Mouse (Mus musculus): Measurements from ENCODE around the gene Prnp. TPM values are rescaled to one million over a fixed set of nuclear protein-coding genes. Genes with fewer than 3 reads are reported as not detected.

The Prnp gene
- total and polyA plus RNA-seq, 3 experiments, result 18.3 to 24.0 TPM; not detected in 1

GRCm38 (mm10) chr2:131886503-131887160 lies 23.1 kb upstream of the Prnp start:
- DNase-seq (ENCODE audit: low read depth, low spot score), result no peak
- H3K27me3 ChIP-seq (ENCODE audit: control insufficient read depth in 1 of 2, insufficient read depth in 2 of 2, low read length in 2 of 2), result peaks cover 4 to 6% of the 10 kb centered on the region in 2 experiments; a peak in 3 of 4 replicates

DNA sequence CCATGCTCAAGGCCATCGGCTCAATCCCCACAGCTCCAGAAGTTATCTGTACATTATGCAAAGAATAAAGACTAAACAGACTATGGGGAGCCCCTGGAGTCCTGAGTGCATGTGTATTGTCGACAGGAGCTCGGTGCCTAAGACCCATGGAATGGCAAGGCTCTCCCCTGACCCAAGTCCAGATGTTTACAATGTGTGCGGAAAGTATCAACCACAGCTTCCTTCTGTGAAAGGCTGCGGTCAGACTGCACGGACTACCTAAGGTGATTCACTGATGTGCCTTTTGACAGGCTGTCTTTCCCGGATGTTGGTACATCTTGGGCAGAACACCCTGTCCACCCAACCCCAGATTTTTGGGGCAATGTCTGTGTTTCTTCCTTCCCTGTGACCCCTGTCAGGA lies 21.5 kb upstream of the Prnp start:
- Histone ChIP-seq H3K4me1 (ENCODE audit: control insufficient read depth in 1 of 2, insufficient read depth in 2 of 2, low read length in 2 of 2) (peaks cover 0 to 4% of the 10 kb centered on the region in 2 experiments; a peak in 1 of 4 replicates), H3K9ac (ENCODE audit: control insufficient read depth, low read depth, low read length, poor library complexity, severe bottlenecking) (no peak overlapping the region), H3K36me3 (ENCODE audit: control insufficient read depth in 1 of 2, insufficient read depth in 2 of 2, low read length in 2 of 2) (peaks cover 0 to 3% of the 10 kb centered on the region in 2 experiments; a peak in 1 of 4 replicates), H3K27ac (ENCODE audit: control insufficient read depth, low read depth, low read length) (no peak overlapping the region), H3K27me3 (ENCODE audit: control insufficient read depth in 1 of 2, insufficient read depth in 2 of 2, low read length in 2 of 2) (peaks cover 2 to 4% of the 10 kb centered on the region in 2 experiments; a peak in 3 of 4 replicates), H3K79me2 (ENCODE audit: control insufficient read depth, insufficient read depth, low read length, poor library complexity) (no peaks in the 10 kb centered on the region), H3K4me3 (ENCODE audit: control insufficient read depth in 1 of 2, insufficient read depth in 1 of 2, low read depth in 2 of 2, low read length in 2 of 2) (no peak overlapping the region), H3K9me3 (replicated peaks; ENCODE audit: insufficient read depth, low read length) (no peaks in the 10 kb centered on the region)
- DNase-seq (ENCODE audit: low read depth, low spot score), result no peak
- TF ChIP-seq ZMIZ1 (IDR thresholded peaks at IDR 0.05; ENCODE audit: low read depth, low read length) (no peak), MAZ (IDR thresholded peaks at IDR 0.05; ENCODE audit: low read depth, low read length) (no peak), BHLHE40 (IDR thresholded peaks at IDR 0.05; ENCODE audit: borderline replicate concordance, low read depth, low read length) (no peak), RAD21 (IDR thresholded peaks at IDR 0.05; ENCODE audit: low read depth, low read length) (no peak), TAL1 (IDR thresholded peaks at IDR 0.05; ENCODE audit: low read length) (no peak), ZC3H11A (IDR thresholded peaks at IDR 0.05; ENCODE audit: low read depth, low read length) (no peak), MXI1 (IDR thresholded peaks at IDR 0.05; ENCODE audit: low read depth, low read length) (no peak), TBP (IDR thresholded peaks at IDR 0.05; ENCODE audit: low read depth, low read length) (no peak), KAT2A (conservative IDR thresholded peaks at IDR 0.05; ENCODE audit: low read depth, low read length) (no peak), USF1 (IDR thresholded peaks at IDR 0.05; ENCODE audit: low read depth, low read length) (no peak), GATA1 (IDR thresholded peaks at IDR 0.05; ENCODE audit: low read depth, low read length) (no peak), RCOR1 (IDR thresholded peaks at IDR 0.05; ENCODE audit: low read depth, low read length) (no peak), NELFE (IDR thresholded peaks at IDR 0.05; ENCODE audit: low read depth, low read length) (no peak), POLR2AphosphoS2 (IDR thresholded peaks at IDR 0.05; ENCODE audit: low read length) (no peak), ZNF384 (IDR thresholded peaks at IDR 0.05; ENCODE audit: low read depth, low read length) (no peak), POLR2AphosphoS5 (IDR thresholded peaks at IDR 0.05; ENCODE audit: borderline replicate concordance, low read depth, low read length) (no peak), ETS1 (IDR thresholded peaks at IDR 0.05; ENCODE audit: low read depth, low read length) (no peak)

More at GRCm38 (mm10) chr2:131886503-131887160, 23.1 kb upstream of the Prnp start:
- Histone ChIP-seq H3K79me2 (ENCODE audit: control insufficient read depth, insufficient read depth, low read length, poor library complexity) (no peaks in the 10 kb centered on the region), H3K9me3 (replicated peaks; ENCODE audit: insufficient read depth, low read length) (no peaks in the 10 kb centered on the region), H3K9ac (ENCODE audit: control insufficient read depth, low read depth, low read length, poor library complexity, severe bottlenecking) (no peak overlapping the region), H3K4me1 (ENCODE audit: control insufficient read depth in 1 of 2, insufficient read depth in 2 of 2, low read length in 2 of 2) (peaks cover 0 to 4% of the 10 kb centered on the region in 2 experiments; a peak in 1 of 4 replicates), H3K4me3 (ENCODE audit: control insufficient read depth in 1 of 2, insufficient read depth in 1 of 2, low read depth in 2 of 2, low read length in 2 of 2) (no peak overlapping the region), H3K36me3 (ENCODE audit: control insufficient read depth in 1 of 2, insufficient read depth in 2 of 2, low read length in 2 of 2) (peaks cover 0 to 3% of the 10 kb centered on the region in 2 experiments; a peak in 1 of 4 replicates), H3K27ac (ENCODE audit: control insufficient read depth, low read depth, low read length) (no peak overlapping the region)
- no peak for TF ChIP-seq NRF1 (IDR thresholded peaks at IDR 0.05; ENCODE audit: insufficient read depth, low read depth, low read length, poor library complexity, severe bottlenecking)
- no peak for TF ChIP-seq EP300 (IDR thresholded peaks at IDR 0.05; ENCODE audit: low read depth in 1 of 2, low read length in 2 of 2)
- no peak for TF ChIP-seq ZC3H11A (IDR thresholded peaks at IDR 0.05; ENCODE audit: low read depth, low read length)
- TF ChIP-seq HCFC1 (IDR thresholded peaks at IDR 0.05; ENCODE audit: low read depth, low read length), result no peak
- no peak for TF ChIP-seq POLR2AphosphoS2 (IDR thresholded peaks at IDR 0.05; ENCODE audit: low read length)
- no peak for TF ChIP-seq GATA1 (IDR thresholded peaks at IDR 0.05; ENCODE audit: low read depth, low read length)
- no peak for TF ChIP-seq USF1 (IDR thresholded peaks at IDR 0.05; ENCODE audit: low read depth, low read length)
- TF ChIP-seq JUND (IDR thresholded peaks at IDR 0.05; ENCODE audit: low read depth, low read length), result no peak
- TF ChIP-seq SMC3 (IDR thresholded peaks at IDR 0.05; ENCODE audit: low read depth, low read length), result no peak
- no peak for TF ChIP-seq MYC (IDR thresholded peaks at IDR 0.05; ENCODE audit: low read depth, low read length)
- TF ChIP-seq CHD1 (IDR thresholded peaks at IDR 0.05; ENCODE audit: low read depth, low read length), result no peak
